Mouse (Mus musculus): ENCODE results near the gene Slc16a6.

Slc16a6 gene

DNA sequence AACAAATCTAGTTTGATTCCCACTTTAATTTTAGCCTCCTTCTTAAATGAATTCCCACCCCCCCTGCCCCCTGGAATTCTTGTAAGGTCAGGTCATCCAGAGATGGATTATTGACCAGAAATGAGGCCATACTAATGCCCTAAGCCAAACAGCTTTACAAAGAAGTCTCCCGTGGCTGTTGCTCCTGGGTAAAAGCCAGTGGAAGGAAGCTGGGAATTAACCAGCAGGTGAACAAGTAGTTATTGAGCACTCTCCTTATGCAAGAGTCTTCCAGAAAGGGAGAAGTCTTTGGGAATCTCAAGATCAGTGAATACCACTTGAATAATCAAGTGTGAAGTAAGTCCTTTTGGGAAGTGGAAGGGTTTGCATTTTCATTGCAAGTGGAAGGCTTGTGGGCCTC, 13.7 kb upstream of the Slc16a6 start:
- no peak for DNase-seq (ENCODE audit: low read depth, low spot score)

GRCm38 (mm10) chr11:109485398-109486045, 12.1 kb upstream of the Slc16a6 start:
- no peak for DNase-seq (ENCODE audit: low read depth, low spot score)

DNA sequence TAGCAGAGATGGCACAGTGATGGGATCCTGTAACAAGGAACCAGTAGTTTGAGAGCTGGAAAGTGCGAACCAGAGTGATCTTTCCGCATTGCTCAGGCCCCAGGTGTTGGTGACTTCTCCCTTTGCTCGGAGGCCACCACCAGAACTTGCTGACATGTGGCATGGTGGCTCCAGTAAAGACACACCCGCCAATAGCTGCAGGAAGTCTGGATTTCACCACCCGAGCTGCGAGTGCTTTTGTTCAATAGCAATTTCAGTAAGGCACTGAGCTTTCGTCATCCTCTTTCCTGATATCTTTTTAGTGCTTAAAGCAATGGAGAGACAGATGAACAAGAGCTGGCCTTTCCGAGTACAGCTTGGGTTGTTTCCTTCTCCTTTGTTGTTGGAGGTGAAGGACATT, 7.0 kb upstream of the Slc16a6 start:
- no peak for DNase-seq (ENCODE audit: low read depth, low spot score)

DNA sequence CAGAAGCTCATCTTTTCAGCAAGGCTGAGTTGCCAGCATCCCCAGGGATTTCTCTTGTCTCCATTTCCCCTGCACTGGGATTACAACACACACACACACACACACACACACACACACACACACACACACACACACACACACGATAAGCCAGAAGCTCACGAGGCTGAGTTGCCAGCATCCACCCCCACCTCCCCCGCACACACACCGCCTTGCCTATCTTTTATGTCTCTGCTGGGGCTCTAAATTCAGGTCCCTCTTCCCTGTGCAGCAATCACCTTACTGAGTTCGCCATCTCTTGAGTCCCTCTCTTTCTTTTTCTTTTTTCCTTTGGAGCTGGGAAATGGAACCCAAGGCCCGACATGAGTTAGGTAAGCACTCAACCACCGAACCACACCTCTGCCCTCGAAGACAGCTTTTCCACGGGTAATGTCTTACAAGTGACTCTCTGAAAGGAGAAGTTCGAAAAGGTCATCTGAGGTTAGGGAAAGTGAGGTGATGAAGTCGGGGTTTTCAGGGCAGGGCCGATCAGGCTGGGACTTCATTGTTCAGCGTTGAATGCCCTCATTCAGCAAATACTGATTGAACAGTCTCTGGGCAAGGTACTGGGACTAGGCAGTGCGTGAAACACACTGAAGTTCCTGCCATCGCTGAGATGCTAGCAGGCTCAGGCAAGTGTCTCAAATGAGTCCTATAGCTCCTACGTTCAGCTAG, 6.3 kb upstream of the Slc16a6 start:
- no peak for DNase-seq (ENCODE audit: low read depth, low spot score)

DNA sequence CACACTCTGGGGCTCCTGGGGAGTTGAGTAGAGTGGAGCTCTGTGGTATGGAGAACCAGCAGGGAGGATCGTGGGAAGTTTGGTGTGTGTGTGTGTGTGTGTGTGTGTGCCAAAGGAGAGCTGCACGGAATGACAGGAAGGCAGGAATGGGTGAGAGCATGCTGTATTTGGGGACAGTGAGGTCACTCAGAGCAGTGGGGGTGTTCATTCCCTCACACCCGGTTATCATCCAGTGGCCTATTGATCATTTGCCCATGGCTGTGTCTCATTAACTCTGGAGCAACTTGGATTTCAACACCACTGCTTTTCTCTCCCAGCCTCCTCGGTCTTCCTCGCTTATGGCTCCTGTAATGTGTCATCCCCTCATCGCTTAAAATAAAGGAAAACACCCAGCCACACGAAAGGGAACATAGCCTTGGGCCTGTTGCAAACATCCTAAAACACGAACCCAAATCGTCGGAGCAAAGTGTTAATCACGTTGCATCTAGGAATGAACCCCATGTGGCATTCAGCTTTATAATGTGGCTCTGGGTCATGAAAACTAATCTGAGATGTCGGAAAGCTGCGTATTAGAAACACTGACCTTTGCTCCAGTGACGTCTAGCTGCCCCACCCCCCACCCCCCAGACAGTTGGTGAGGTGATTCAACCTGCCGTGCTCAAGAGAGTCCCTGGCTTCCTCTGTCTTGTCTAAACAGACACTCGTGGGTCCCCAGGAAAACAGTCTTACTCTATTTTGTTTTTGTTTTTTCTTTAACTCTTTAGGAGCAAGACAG, 4.4 kb upstream of the Slc16a6 start:
- DNase-seq (ENCODE audit: low read depth, low spot score): no peak

DNA sequence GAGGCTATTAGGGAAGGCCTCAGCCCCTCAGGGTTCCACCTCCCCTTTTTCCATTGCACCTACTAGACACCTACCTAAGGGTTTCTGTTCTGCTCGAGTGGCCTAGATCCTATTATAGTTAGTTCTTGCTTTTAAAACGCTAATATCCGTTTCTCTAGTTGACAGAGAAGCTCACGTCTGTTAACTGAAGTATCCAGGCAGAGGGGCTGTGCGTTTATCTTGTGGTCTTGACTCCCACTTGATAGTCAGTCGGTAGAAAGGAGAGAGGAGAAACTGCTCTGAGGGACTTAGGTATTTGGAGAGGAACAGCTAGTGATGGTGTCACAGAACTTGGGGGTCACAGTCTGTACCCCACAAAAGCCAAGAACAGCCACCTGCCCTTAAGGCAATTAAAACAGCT, 3.3 kb upstream of the Slc16a6 start:
- no peak for DNase-seq (ENCODE audit: low read depth, low spot score)

DNA sequence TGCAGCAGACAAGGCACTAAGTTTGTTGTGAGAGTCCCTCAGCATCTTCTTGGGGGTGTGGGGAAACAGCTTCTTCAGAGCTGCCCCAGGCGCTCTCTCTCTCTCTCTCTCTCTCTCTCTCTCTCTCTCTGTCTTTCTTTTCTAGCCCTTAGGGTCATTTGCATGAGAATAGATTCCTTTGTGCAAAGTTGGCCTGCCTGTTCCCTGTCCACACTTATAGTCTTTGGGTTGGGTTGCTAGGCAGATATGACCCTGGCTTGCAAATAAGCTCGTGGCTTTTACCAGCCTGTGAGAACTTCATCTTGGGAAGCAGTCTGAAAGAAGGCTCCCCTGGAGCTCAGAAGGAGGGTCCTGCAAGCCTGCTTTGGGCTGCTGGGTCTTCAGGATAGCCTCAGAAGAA, 2.8 kb upstream of the Slc16a6 start:
- no peak for DNase-seq (ENCODE audit: low read depth, low spot score)

DNA sequence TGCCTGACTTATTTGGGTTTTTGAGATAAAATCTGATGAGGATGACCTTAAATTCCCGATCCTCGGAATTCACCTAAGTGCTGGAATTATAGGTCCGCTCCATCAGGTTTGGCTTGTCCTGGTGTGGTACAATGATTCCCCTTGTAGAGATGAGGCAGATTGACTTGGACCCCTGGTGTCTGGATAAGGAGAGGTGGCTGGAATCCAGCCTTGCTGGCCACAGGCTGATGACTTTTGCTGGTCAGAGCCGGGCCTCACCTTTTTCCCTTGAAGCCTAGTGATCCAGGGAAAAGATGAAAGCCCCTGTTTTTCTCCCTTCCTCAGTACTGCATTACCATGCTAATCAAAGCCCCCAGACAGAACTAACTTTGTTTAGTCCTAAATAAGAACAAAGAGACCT, 2.3 kb upstream of the Slc16a6 start:
- no peak for DNase-seq (ENCODE audit: low read depth, low spot score)

DNA sequence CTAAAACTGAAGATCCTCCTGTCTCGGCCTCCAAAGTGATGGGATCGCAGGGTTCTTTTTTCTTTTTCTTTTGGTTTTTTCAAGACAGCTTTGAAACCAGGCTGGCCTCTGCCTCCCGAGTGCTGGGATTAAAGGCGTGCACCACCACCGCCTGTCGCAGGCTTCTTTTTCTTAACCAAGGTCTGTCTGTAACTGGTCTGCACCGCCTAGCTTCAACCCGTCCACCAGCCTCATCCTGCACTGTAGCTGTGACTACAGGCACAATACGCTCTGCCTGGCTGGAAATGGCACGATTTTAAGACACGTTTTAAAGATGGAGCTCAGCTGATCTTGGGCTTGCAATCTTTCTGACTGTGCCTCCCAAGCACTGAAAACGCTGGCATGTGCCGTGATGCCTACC, 1.4 kb upstream of the Slc16a6 start:
- no peak for DNase-seq (ENCODE audit: low read depth, low spot score)

GRCm38 (mm10) chr11:109474086-109474742, 816 bp upstream of the Slc16a6 start:
- peak; percentile 37 for DNase-seq (ENCODE audit: low read depth, low spot score)

DNA sequence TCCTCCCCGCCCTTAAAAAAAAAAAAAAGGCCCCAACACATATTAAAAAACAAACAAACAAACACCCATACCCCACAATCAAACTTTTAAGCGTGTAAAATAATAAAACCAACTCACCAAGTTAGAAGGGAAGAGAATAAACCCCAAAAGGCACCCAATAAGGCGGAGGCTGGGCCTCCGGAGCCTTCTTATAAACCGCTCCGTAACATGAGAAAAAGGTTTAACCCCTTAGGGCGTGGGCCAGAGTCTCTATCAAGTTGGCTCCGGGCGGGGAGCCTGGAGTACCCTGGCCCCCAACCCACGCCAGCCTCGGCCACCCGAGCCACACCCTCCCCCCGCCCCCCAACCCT, 602 bp downstream of the Slc16a6 start:
- peak; percentile 42 for DNase-seq (ENCODE audit: low read depth, low spot score)

- no peak for DNase-seq (ENCODE audit: low read depth, low spot score)
These were observed 1.2 kb downstream of the Slc16a6 start for GRCm38 (mm10) chr11:109472171-109472691.

GRCm38 (mm10) chr11:109470921-109471861, 2.2 kb downstream of the Slc16a6 start:
- DNase-seq (ENCODE audit: low read depth, low spot score): peak; percentile 54

DNA sequence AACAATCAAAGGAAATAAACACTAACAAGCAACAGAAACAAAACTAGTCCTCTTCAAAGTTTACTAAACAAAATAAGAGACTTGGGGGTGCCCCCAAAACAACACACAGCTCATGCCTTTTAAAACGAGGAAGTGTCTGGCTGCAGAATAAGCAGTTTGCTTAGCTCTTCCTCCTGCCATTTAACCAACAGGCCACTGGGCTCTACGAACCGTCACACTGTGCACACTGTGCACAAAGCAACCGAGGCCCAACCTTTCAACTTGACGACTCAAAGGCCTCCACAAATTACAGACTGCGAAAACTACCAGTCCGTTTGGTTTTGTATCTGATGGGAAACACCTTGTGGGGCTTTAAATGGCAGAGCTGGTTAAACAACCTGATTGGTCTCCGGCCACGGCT, 3.2 kb downstream of the Slc16a6 start:
- no peak for DNase-seq (ENCODE audit: low read depth, low spot score)

DNA sequence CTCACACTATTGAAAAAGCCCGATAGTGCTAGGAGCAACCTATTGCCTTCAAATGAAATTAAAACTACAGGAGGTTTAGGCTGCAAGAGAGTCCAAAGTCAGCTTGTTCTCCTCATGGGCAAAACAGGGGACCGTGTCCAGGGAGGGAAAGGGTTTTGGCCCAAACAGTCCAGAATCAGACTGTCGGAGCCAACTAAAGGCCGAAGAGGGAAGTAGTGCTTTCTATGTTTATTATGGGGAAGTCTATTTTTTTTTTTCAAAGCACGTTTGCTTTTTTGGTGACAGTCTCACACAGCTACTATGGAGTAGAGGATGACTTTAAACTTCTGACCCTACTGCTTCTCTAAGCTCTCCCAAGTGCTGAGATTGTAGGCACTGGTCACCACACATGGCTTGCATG, 5.3 kb downstream of the Slc16a6 start:
- no peak for DNase-seq (ENCODE audit: low read depth, low spot score)

DNA sequence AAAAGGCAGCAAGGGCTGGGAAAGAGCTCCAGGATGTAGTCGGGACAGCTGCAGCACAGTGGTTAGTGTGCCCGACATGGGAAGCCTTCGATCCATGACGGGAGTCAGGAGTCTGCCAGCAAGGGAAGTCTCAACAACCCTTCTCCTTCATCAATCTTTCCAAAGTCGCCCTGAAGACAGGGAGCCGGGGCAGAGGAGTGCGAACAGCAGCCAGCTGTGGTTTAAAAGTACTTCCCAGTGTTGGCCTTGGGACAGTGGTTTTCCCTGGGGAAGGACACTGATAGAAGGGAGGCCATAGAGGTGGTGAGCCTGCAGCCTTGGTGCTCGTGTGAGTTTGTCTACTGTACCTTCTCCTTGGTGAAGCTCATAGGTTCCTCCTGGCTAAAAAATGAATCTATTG, 6.4 kb downstream of the Slc16a6 start:
- DNase-seq (ENCODE audit: low read depth, low spot score): no peak

DNA sequence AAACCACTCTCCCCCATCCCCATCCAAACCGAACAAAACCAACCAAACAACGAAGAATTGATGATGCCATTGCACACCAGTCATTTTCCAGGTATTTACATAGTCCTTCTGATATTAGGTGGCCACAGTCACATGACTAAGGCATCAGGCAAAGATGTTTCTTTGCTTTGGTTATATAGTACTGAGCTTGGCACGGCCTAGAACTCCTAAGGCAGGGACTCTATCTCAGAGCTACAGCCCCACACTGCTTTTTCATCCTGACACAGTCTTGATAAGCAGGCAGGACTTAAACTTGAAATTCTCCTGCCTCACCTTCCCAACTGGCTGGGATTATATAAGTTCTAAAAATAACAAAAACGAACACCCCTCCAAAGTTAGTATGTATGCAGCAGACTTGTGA, 8.3 kb downstream of the Slc16a6 start:
- DNase-seq (ENCODE audit: low read depth, low spot score): no peak

DNA sequence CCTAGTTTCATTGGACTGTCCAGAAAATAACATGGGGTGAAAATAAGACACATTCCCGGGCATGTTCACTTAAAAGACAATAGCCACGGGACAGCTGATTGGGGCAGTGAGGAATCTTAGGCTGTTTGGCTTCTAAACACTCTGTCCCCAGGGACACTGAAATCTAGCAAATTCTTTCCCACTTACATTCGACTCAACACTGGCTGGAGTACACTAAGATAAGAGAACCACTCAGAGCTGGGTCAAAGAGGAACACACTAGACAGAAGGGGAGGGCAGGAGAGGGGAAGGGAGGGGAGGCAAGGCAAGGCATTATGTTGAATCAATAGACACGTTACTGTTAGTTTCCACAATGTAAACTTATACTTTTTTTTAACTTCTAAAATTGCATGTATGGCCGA, 12.8 kb downstream of the Slc16a6 start:
- no peak for DNase-seq (ENCODE audit: low read depth, low spot score)

GRCm38 (mm10) chr11:109458165-109458564, 15.2 kb downstream of the Slc16a6 start:
- no peak for DNase-seq (ENCODE audit: low read depth, low spot score)

- no peak for DNase-seq (ENCODE audit: low read depth, low spot score)
These were observed 17.1 kb downstream of the Slc16a6 start for GRCm38 (mm10) chr11:109456261-109456660.

DNA sequence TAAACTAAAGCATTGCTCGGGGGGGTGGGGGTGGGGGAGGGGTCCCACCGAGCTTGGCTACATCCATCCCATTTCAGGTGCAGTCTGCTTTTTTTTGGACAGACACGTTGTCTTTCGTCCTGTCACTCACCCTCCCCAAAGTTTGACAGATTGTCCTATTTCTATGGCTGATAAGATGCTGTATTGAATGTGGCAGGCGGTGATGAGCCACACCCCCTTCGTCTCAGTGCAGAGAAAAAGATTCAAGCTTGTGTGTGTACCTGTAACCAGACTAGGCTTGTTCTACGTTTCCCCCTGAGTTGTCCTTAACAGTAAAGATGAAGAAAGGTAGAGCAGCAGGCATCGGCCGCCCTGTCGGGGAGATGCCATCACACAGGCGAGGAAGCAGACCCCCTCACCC, 22.2 kb downstream of the Slc16a6 start:
- no peak for DNase-seq (ENCODE audit: low read depth, low spot score)

All from retina, adult 2 months (tissue).